Mouse (Mus musculus): ENCODE measurements around the gene Snx20. TPM values are rescaled to one million over a fixed set of nuclear protein-coding genes. Genes with fewer than 3 reads are reported as not detected.

The Snx20 gene
- polyA plus RNA-seq, 1 experiment from 2014 or later, result 4.2 TPM

DNA sequence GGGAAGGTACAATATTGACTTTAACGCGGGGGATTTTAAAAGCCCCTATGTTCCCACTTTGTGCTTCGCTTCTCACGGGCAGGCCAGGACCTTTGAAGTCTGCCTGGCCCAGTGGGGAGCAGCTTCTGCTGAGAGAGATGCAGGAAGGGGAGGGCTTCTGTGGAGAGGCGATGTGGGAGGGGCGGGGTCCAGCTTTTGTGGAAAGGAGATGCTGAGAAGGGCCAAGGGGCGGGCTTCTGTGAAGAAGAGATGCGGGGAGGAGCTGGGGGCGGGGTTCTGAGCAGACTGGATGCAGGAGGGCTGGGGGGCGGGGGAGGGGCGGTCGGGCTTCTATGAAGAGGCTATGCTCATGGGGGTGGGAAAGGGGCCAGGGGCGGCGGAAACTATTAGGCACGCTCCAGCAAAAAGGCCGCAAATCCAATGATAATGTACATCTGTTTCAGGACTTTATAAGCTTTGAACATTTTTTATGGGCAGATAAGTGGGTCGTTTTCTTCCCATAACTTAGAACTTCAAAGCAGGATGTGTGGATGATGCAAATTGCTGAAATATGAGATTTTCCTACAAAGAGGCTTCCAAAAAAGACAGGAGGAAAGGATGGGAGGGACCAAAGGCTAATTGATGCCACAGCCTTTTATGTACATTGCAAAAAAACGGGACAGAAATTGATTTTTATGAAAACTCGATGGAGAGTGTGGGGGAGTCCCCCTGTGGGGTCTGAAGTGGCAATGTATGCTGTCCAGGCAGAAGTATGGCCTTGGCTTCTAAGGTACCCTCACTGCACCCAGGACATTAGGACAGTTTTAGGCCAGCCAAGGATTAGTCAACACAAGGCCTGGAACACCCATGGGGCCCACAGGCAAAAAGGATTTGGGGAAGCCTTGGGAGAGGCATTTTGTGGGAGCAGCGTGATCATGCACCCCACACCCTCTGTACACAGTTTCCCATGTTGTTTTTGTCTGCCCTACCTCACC is 31.6 kb downstream of the Snx20 start:
- ATAC-seq (ENCODE audit: low read depth), result peak; percentile 92
- WGBS, result 6% methylated on average over 20 of the region's 20 CpGs
- H3K36me3 ChIP-seq (ENCODE audit: control insufficient read depth, insufficient read depth, low read length), result no peaks in the 10 kb centered on the region
- H3K27me3 ChIP-seq (replicated peaks; ENCODE audit: control insufficient read depth, insufficient read depth, low read length), result no peaks in the 10 kb centered on the region
- DNase-seq (ENCODE audit: low spot score), result peak; percentile 97
- H3K4me3 ChIP-seq (ENCODE audit: low read depth, low read length), result peak overlapping the region; percentile 29
- H3K4me2 ChIP-seq (ENCODE audit: low read depth, low read length), result peak overlapping the region; percentile 61
- H3K9ac ChIP-seq (ENCODE audit: low read depth, low read length), result peak overlapping the region; percentile 52
- peaks cover 24% of the 10 kb centered on the region for H3K4me1 ChIP-seq (ENCODE audit: control insufficient read depth, insufficient read depth, low read length)
- H3K27ac ChIP-seq (replicated peaks; ENCODE audit: low read depth, low read length), result peak overlapping the region; percentile 72
- peaks cover 9% of the 10 kb centered on the region; the same call in 1 of the 2 replicates for H3K9me3 ChIP-seq (ENCODE audit: control insufficient read depth, low read length)

DNA sequence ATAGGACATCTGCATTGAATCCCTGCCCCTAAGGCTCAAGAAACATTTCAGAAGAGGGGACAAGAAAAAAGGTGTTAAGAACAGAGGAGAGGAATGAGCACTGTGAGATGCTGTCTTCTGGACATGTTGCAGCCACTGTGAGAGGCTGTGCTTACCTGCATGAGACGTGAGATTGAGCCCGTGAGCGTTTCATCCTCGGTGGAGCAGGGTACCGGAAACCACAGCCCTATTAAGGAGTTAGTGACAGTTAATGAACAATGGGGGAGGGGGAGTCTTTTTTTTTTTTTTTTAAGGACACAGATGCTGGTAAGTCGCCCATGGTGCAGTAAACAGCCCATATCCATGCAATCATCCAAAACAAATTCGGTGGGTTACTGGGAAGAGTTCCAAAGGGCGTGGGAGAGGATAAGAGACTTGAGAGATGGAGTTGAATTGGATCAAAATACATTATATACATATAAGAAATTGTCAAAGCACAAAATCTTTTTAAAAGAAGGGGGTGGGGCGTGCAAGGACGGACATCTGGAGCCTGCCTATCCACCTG is 32.4 kb downstream of the Snx20 start:
- peak overlapping the region; percentile 53; the same call in 1 of the 2 replicates for H3K27ac ChIP-seq (replicated peaks; ENCODE audit: low read depth, low read length)
- H3K27me3 ChIP-seq (replicated peaks; ENCODE audit: control insufficient read depth, insufficient read depth, low read length), result no peaks in the 10 kb centered on the region
- peak overlapping the region; percentile 61 for H3K4me2 ChIP-seq (ENCODE audit: low read depth, low read length)
- WGBS, result 6% methylated on average over 10 of the region's 10 CpGs
- H3K4me1 ChIP-seq (ENCODE audit: control insufficient read depth, insufficient read depth, low read length), result peaks cover 24% of the 10 kb centered on the region
- H3K36me3 ChIP-seq (ENCODE audit: control insufficient read depth, insufficient read depth, low read length), result no peaks in the 10 kb centered on the region
- ATAC-seq (ENCODE audit: low read depth) (peak; percentile 38), DNase-seq (ENCODE audit: low spot score) (peak; percentile 56)
- peak overlapping the region; percentile 52 for H3K9ac ChIP-seq (ENCODE audit: low read depth, low read length)
- peaks cover 9% of the 10 kb centered on the region; the same call in 1 of the 2 replicates for H3K9me3 ChIP-seq (ENCODE audit: control insufficient read depth, low read length)
- H3K4me3 ChIP-seq (ENCODE audit: low read depth, low read length), result peak overlapping the region; percentile 29

DNA sequence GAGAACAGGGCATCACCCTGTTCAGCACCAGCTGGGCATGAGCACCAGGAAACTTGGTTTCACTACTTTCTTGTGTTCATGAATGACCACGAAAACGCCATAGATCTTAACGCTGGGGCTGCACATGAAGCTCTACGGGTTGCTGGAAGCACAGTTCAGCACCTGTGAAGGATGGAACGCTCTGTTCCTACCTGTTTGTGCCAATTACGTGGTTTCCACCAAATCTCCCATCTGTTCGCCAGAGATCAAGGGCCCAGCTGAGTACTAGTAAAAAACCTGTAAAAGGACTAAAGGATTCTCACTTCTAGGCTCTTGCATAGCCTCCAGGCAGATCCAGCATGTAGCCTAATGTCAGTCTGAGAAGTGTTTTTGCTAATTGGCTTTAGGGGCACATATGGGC is 36.4 kb downstream of the Snx20 start:
- no peaks in the 10 kb centered on the region for H3K36me3 ChIP-seq (ENCODE audit: control insufficient read depth, insufficient read depth, low read length)
- no peak overlapping the region for H3K27ac ChIP-seq (replicated peaks; ENCODE audit: low read depth, low read length)

DNA sequence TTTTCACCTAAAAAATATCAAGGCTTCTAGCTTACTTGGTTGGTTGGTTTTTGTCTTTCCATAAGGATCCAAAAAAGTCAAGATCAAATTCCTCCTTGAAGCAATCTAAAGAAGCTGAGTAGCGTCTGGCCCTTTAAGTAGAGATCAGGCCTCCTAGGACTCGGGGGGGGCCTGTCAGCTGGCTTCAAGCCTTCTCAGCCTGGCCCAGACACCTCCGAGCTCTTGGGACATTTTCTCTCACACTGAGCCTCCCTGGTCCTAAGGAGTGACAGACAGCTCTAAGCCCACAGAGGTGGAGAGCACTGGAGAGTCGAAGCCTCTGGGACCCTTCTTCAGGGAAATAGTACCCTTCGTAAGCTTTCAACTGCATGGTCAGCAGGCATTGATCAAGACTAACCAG is 37.4 kb downstream of the Snx20 start:
- WGBS, result 53% methylated on average over 5 of the region's 5 CpGs
- ATAC-seq (ENCODE audit: low read depth), result no peak

More for the DNA sequence above, 36.4 kb downstream of the Snx20 start:
- WGBS, result 74% methylated on average over 7 of the region's 7 CpGs
- Histone ChIP-seq H3K9me3 (ENCODE audit: control insufficient read depth, low read length) (peaks cover 9% of the 10 kb centered on the region; the same call in 1 of the 2 replicates), H3K4me2 (ENCODE audit: low read depth, low read length) (no peak overlapping the region), H3K4me3 (ENCODE audit: low read depth, low read length) (no peak overlapping the region), H3K27me3 (replicated peaks; ENCODE audit: control insufficient read depth, insufficient read depth, low read length) (no peaks in the 10 kb centered on the region), H3K4me1 (ENCODE audit: control insufficient read depth, insufficient read depth, low read length) (peaks cover 13% of the 10 kb centered on the region), H3K9ac (ENCODE audit: low read depth, low read length) (no peak overlapping the region)
- DNase-seq (ENCODE audit: low spot score) (no peak), ATAC-seq (ENCODE audit: low read depth) (no peak)

DNA sequence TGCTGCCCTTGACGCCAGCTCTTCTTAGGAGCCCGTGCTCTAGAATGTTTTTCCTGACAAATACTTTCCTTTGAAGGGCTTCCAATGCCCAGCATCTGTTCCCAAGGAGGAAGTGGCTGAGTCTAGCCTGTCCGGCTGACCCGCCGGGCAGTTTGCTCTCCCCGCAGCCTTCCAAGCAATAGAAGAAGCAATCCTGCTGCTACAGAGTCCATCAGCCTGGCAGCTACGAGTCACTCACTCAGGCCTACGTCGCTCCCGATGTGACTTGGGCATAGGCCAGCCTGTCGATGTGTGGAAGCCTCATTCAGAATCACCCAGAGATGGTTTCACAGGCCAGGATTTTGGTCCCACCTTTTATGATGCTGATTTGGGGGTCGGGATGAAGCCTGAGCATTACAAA is 39.9 kb downstream of the Snx20 start:
- Histone ChIP-seq H3K27ac (replicated peaks; ENCODE audit: low read depth, low read length) (no peak overlapping the region), H3K27me3 (replicated peaks; ENCODE audit: control insufficient read depth, insufficient read depth, low read length) (no peaks in the 10 kb centered on the region), H3K4me2 (ENCODE audit: low read depth, low read length) (no peak overlapping the region), H3K36me3 (ENCODE audit: control insufficient read depth, insufficient read depth, low read length) (peaks cover 24% of the 10 kb centered on the region), H3K9me3 (ENCODE audit: control insufficient read depth, low read length) (no peaks in the 10 kb centered on the region), H3K4me3 (ENCODE audit: low read depth, low read length) (no peak overlapping the region), H3K4me1 (ENCODE audit: control insufficient read depth, insufficient read depth, low read length) (no peaks in the 10 kb centered on the region; the same call in 1 of the 2 replicates), H3K9ac (ENCODE audit: low read depth, low read length) (no peak overlapping the region)
- ATAC-seq (ENCODE audit: low read depth) (no peak), DNase-seq (ENCODE audit: low spot score) (no peak)
- WGBS, result 81% methylated on average over 12 of the region's 12 CpGs

More for the DNA sequence above, 37.4 kb downstream of the Snx20 start:
- Histone ChIP-seq H3K9ac (ENCODE audit: low read depth, low read length) (no peak overlapping the region), H3K27me3 (replicated peaks; ENCODE audit: control insufficient read depth, insufficient read depth, low read length) (no peaks in the 10 kb centered on the region), H3K4me2 (ENCODE audit: low read depth, low read length) (no peak overlapping the region), H3K4me3 (ENCODE audit: low read depth, low read length) (no peak overlapping the region), H3K36me3 (ENCODE audit: control insufficient read depth, insufficient read depth, low read length) (0 out of 2 replicates have a peak, but pooled peaks cover 1% of the 10 kb centered on the region), H3K27ac (replicated peaks; ENCODE audit: low read depth, low read length) (no peak overlapping the region), H3K9me3 (ENCODE audit: control insufficient read depth, low read length) (peaks cover 9% of the 10 kb centered on the region; the same call in 1 of the 2 replicates), H3K4me1 (ENCODE audit: control insufficient read depth, insufficient read depth, low read length) (peaks cover 5% of the 10 kb centered on the region; the same call in 1 of the 2 replicates)
- DNase-seq (ENCODE audit: low spot score), result no peak

- Histone ChIP-seq H3K9me3 (ENCODE audit: control insufficient read depth, low read length) (no peaks in the 10 kb centered on the region), H3K4me3 (ENCODE audit: low read depth, low read length) (no peak overlapping the region), H3K27ac (replicated peaks; ENCODE audit: low read depth, low read length) (no peak overlapping the region), H3K4me1 (ENCODE audit: control insufficient read depth, insufficient read depth, low read length) (no peaks in the 10 kb centered on the region; the same call in 1 of the 2 replicates), H3K27me3 (replicated peaks; ENCODE audit: control insufficient read depth, insufficient read depth, low read length) (no peaks in the 10 kb centered on the region), H3K4me2 (ENCODE audit: low read depth, low read length) (no peak overlapping the region), H3K9ac (ENCODE audit: low read depth, low read length) (no peak overlapping the region), H3K36me3 (ENCODE audit: control insufficient read depth, insufficient read depth, low read length) (peaks cover 42% of the 10 kb centered on the region)
- DNase-seq (ENCODE audit: low spot score) (no peak), ATAC-seq (ENCODE audit: low read depth) (no peak)
- WGBS, result 100% methylated on average over 1 of the region's 1 CpGs
Measured at GRCm38 (mm10) chr8:88593947-88594346, 42.0 kb downstream of the Snx20 start.

DNA sequence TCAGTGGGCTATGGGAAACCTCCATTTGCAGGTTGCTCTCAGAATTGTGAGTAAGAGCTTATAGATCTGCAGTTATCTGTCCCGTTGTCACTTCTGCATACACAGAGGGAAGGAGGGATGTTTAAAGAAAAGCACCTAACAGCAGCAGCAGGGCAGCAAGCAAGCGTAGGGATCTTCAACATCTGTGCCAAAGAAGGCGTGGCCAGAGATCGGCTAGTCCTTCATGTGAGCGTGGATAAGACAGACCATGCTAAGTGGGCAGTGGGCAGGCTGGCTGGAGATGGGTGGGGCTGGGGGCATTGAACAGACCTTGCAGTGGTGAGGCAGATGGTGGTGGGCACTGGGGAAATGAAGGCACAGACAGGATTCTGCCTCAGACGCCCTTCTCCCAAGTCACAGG is 45.7 kb downstream of the Snx20 start:
- H3K27ac ChIP-seq (replicated peaks; ENCODE audit: low read depth, low read length), result no peak overlapping the region
- ATAC-seq (ENCODE audit: low read depth) (no peak), DNase-seq (ENCODE audit: low spot score) (no peak)
- H3K9me3 ChIP-seq (ENCODE audit: control insufficient read depth, low read length), result no peaks in the 10 kb centered on the region
- no peaks in the 10 kb centered on the region for H3K27me3 ChIP-seq (replicated peaks; ENCODE audit: control insufficient read depth, insufficient read depth, low read length)
- no peaks in the 10 kb centered on the region for H3K4me1 ChIP-seq (ENCODE audit: control insufficient read depth, insufficient read depth, low read length)
- no peak overlapping the region for H3K4me2 ChIP-seq (ENCODE audit: low read depth, low read length)
- no peak overlapping the region for H3K4me3 ChIP-seq (ENCODE audit: low read depth, low read length)
- no peak overlapping the region for H3K9ac ChIP-seq (ENCODE audit: low read depth, low read length)
- 77% methylated on average over 6 of the region's 6 CpGs for WGBS
- H3K36me3 ChIP-seq (ENCODE audit: control insufficient read depth, insufficient read depth, low read length), result peaks cover 66% of the 10 kb centered on the region

- no peak overlapping the region for H3K9ac ChIP-seq (ENCODE audit: low read depth, low read length)
- DNase-seq (ENCODE audit: low spot score) (no peak), ATAC-seq (ENCODE audit: low read depth) (no peak)
- H3K4me1 ChIP-seq (ENCODE audit: control insufficient read depth, insufficient read depth, low read length), result no peaks in the 10 kb centered on the region
- H3K9me3 ChIP-seq (ENCODE audit: control insufficient read depth, low read length), result no peaks in the 10 kb centered on the region
- no peak overlapping the region for H3K27ac ChIP-seq (replicated peaks; ENCODE audit: low read depth, low read length)
- H3K4me2 ChIP-seq (ENCODE audit: low read depth, low read length), result no peak overlapping the region
- no peak overlapping the region for H3K4me3 ChIP-seq (ENCODE audit: low read depth, low read length)
- H3K36me3 ChIP-seq (ENCODE audit: control insufficient read depth, insufficient read depth, low read length), result peaks cover 71% of the 10 kb centered on the region
- no peaks in the 10 kb centered on the region for H3K27me3 ChIP-seq (replicated peaks; ENCODE audit: control insufficient read depth, insufficient read depth, low read length)
- WGBS, result 88% methylated on average over 8 of the region's 8 CpGs
Measured at GRCm38 (mm10) chr8:88588205-88588889, 47.6 kb downstream of the Snx20 start.
